Mouse (Mus musculus) gastrocnemius, adult 2 months (tissue): ENCODE results near the gene Tac4. TPM values are rescaled to one million over a fixed set of nuclear protein-coding genes. Genes with fewer than 3 reads are reported as not detected.

Experiments used
- DNase-seq: peaks from one replicate; pipeline ENCODE4 v3.0.0; 2022
- H3K27ac ChIP-seq: fragments of 200-600 bp; 2 replicates; pipeline ENCODE4 v1.8.1; 2022; ENCODE audit warnings: mild to moderate bottlenecking
- H3K4me3 ChIP-seq: fragments of 200-600 bp; 2 replicates; pipeline ENCODE4 v1.8.1; 2022; ENCODE audit warnings: mild to moderate bottlenecking, moderate library complexity
- CTCF ChIP-seq: fragments of 200-600 bp; IDR thresholded peaks from 2 replicates; pipeline ENCODE4 v1.8.1; 2022; ENCODE audit warnings: antibody characterized with exemption, mild to moderate bottlenecking, moderate library complexity
- intact Hi-C: fragments of 180-260 bp; cut with DNase I; formaldehyde crosslinking; loops from one replicate; pipeline ENCODE4 v1.15.1; 2025
- total RNA-seq, 2 experiments: library from RNA; stranded (reverse); gene quantifications; 2 replicates each; pipeline ENCODE4 v1.2.3; 2021

Gene Tac4
- total RNA-seq, 2 experiments from 2014 or later, result not detected

- no peak for TF ChIP-seq CTCF
- no peak overlapping the region for H3K4me3 ChIP-seq
- no peak overlapping the region; the same call in 1 of the 2 replicates for H3K27ac ChIP-seq
- intact Hi-C loops, result no loop called here
- DNase-seq, result no peak
Measured at GRCm38 (mm10) chr11:95307526-95307925, 46.2 kb downstream of the Tac4 start.

DNA sequence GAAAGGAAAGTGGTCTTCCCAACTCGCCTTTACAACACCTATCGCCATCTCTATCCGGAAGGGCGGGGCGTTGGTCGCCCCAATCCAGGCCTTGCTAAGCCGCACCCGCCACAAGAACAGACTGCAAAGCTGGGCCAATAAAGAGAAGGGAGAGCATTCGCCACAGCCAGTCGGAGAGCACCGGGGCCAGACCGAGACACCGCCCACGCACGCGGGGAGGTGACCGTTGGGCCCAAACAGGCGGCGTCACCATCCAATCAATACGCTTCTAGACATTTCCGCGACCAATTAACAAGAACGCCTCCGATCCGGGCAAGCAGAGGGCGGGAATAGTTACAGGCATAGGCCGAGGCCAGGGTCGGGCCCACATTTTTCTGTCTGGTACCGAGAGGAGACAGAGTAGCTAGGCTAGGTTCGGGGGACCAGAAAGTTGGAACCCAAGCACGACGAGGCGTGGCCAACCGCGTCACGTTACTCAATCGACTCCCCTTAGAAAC is 48.2 kb downstream of the Tac4 start:
- intact Hi-C loops, result loop anchor here (2.0 to 5.0 kb wide), 3 partner anchors 55 to 213 kb away; partner anchors contain the start of gene Slc35b1
- peak overlapping the region; percentile 100 for H3K27ac ChIP-seq
- H3K4me3 ChIP-seq, result peak overlapping the region; percentile 80
- TF ChIP-seq CTCF, result no peak
- peak; percentile 98 for DNase-seq

GRCm38 (mm10) chr11:95310007-95310647 is 48.8 kb downstream of the Tac4 start, which contains the start of gene Kat7:
TSS of gene Kat7 (minus strand) at chr11:95310246.
- no peak for TF ChIP-seq CTCF
- Histone ChIP-seq H3K4me3 (peak within 1 kb of the TSS; percentile 80), H3K27ac (peak within 1 kb of the TSS; percentile 100)
- peak; percentile 98 for DNase-seq
- intact Hi-C loops, result loop anchor here (2.0 to 5.0 kb wide), 3 partner anchors 55 to 212 kb away; partner anchors contain the start of gene Slc35b1

GRCm38 (mm10) chr11:95310648-95311424 is 49.5 kb downstream of the Tac4 start:
- peak overlapping the region; percentile 100 for H3K27ac ChIP-seq
- intact Hi-C loops, result loop anchor here (2.0 to 5.0 kb wide), 3 partner anchors 54 to 211 kb away; partner anchors contain the start of gene Slc35b1
- peak; percentile 34 for DNase-seq
- peak overlapping the region; percentile 80 for H3K4me3 ChIP-seq
- TF ChIP-seq CTCF, result no peak

DNA sequence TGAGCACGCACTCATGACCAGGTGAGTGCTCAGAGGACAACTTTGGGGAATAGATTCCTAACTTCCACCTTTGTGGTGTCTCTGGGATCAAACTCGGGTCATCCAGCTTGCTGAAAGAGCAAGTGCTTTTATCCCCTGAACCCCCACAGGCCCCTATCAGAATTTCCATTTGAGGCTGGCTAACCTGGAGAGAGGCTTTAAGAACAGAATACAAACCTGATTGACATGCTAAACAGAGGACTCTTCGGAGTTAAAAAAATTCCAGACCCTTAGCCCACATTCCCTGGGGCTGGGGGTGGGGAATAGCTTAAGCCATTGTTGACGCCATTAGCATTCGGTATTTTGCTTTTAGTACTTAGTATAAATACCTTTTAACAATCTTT is 50.1 kb downstream of the Tac4 start:
- DNase-seq, result no peak
- Histone ChIP-seq H3K27ac (peak overlapping the region; percentile 100), H3K4me3 (peak overlapping the region; percentile 80)
- intact Hi-C loops, result loop anchor here (2.0 to 5.0 kb wide), 3 partner anchors 53 to 211 kb away; partner anchors contain the start of gene Slc35b1
- no peak for TF ChIP-seq CTCF

GRCm38 (mm10) chr11:95315215-95315955 is 54.1 kb downstream of the Tac4 start:
- intact Hi-C loops, result no loop called here
- TF ChIP-seq CTCF, result no peak
- no peak for DNase-seq
- Histone ChIP-seq H3K4me3 (no peak overlapping the region), H3K27ac (peak overlapping the region; percentile 31; the same call in 1 of the 2 replicates)

GRCm38 (mm10) chr11:95318116-95318515 is 56.8 kb downstream of the Tac4 start:
- Histone ChIP-seq H3K27ac (no peak overlapping the region), H3K4me3 (no peak overlapping the region)
- no peak for TF ChIP-seq CTCF
- intact Hi-C loops, result no loop called here
- no peak for DNase-seq

Other genes with a start within 250 kb of the Tac4 start
- 100 to 1,000 TPM; 471 to 485 TPM for gene Pdk2, start 220.2 kb upstream of the Tac4 start, total RNA-seq
- gene Itga3, start 184.7 kb upstream of the Tac4 start, total RNA-seq, result 1 to 10 TPM; 4.3 to 5.2 TPM
- gene Dlx3, start 141.4 kb upstream of the Tac4 start, total RNA-seq, result not detected
- not detected for gene Dlx4, start 115.3 kb upstream of the Tac4 start, total RNA-seq
- 10 to 100 TPM; 21.5 to 23.9 TPM for gene Kat7, start 48.7 kb downstream of the Tac4 start, total RNA-seq
- 1 to 10 TPM; 1.5 to 2.1 TPM for gene Fam117a, start 75.5 kb downstream of the Tac4 start, total RNA-seq
- gene Slc35b1, start 123.2 kb downstream of the Tac4 start, total RNA-seq, result 10 to 100 TPM; 42.4 to 49.5 TPM
- gene Spop, start 152.6 kb downstream of the Tac4 start, total RNA-seq, result 100 to 1,000 TPM; 190 to 208 TPM